Mouse (Mus musculus): Measurements from ENCODE around the gene Mink1.
"Not testable (repeated sequence)": the region's sequence is repeated elsewhere in the genome, so short reads cannot be mapped to it uniquely, and the experiment has no call there.

Gene Mink1

GRCm38 (mm10) chr11:70557545-70557944 lies 5.1 kb upstream of the Mink1 start:
- no peak for DNase-seq (ENCODE audit: low read depth, low spot score)

GRCm38 (mm10) chr11:70561937-70562286 lies 769 bp upstream of the Mink1 start:
- DNase-seq (ENCODE audit: low read depth, low spot score): no peak

GRCm38 (mm10) chr11:70562995-70563469 lies 351 bp downstream of the Mink1 start:
- DNase-seq (ENCODE audit: low read depth, low spot score): no peak

GRCm38 (mm10) chr11:70563470-70564275 lies 992 bp downstream of the Mink1 start:
- peak; percentile 45 for DNase-seq (ENCODE audit: low read depth, low spot score)

GRCm38 (mm10) chr11:70564276-70564873 lies 1.7 kb downstream of the Mink1 start:
- no peak for DNase-seq (ENCODE audit: low read depth, low spot score)

GRCm38 (mm10) chr11:70566586-70566985 lies 3.9 kb downstream of the Mink1 start:
- no peak for DNase-seq (ENCODE audit: low read depth, low spot score)

GRCm38 (mm10) chr11:70570614-70571013 lies 7.9 kb downstream of the Mink1 start:
- DNase-seq (ENCODE audit: low read depth, low spot score): not testable (repeated sequence)

- peak; percentile 74 for DNase-seq (ENCODE audit: low read depth, low spot score)
Measured at GRCm38 (mm10) chr11:70571641-70572040, 9.0 kb downstream of the Mink1 start.

- DNase-seq (ENCODE audit: low read depth, low spot score): no peak
Measured at GRCm38 (mm10) chr11:70572348-70572902, 9.7 kb downstream of the Mink1 start.

GRCm38 (mm10) chr11:70573872-70574271 lies 11.2 kb downstream of the Mink1 start:
- peak; percentile 66 for DNase-seq (ENCODE audit: low read depth, low spot score)

- DNase-seq (ENCODE audit: low read depth, low spot score): no peak
Measured at GRCm38 (mm10) chr11:70577201-70577600, 14.5 kb downstream of the Mink1 start.

GRCm38 (mm10) chr11:70578962-70579361 lies 16.3 kb downstream of the Mink1 start:
- DNase-seq (ENCODE audit: low read depth, low spot score): no peak

GRCm38 (mm10) chr11:70579710-70580357 lies 17.2 kb downstream of the Mink1 start:
- no peak for DNase-seq (ENCODE audit: low read depth, low spot score)

GRCm38 (mm10) chr11:70580358-70580720 lies 17.7 kb downstream of the Mink1 start:
- DNase-seq (ENCODE audit: low read depth, low spot score): peak; percentile 66

- no peak for DNase-seq (ENCODE audit: low read depth, low spot score)
Measured at GRCm38 (mm10) chr11:70580921-70581320, 18.2 kb downstream of the Mink1 start.

- DNase-seq (ENCODE audit: low read depth, low spot score): no peak
Measured at GRCm38 (mm10) chr11:70582196-70582595, 19.5 kb downstream of the Mink1 start.

- peak; percentile 44 for DNase-seq (ENCODE audit: low read depth, low spot score)
Measured at GRCm38 (mm10) chr11:70583022-70583714, 20.5 kb downstream of the Mink1 start.

GRCm38 (mm10) chr11:70583775-70584174 lies 21.1 kb downstream of the Mink1 start:
- DNase-seq (ENCODE audit: low read depth, low spot score): no peak

GRCm38 (mm10) chr11:70585457-70585856 lies 22.8 kb downstream of the Mink1 start:
- DNase-seq (ENCODE audit: low read depth, low spot score): peak; percentile 68

- peak; percentile 61 for DNase-seq (ENCODE audit: low read depth, low spot score)
Measured at GRCm38 (mm10) chr11:70586261-70586660, 23.6 kb downstream of the Mink1 start.

GRCm38 (mm10) chr11:70586954-70587353 lies 24.3 kb downstream of the Mink1 start:
- no peak for DNase-seq (ENCODE audit: low read depth, low spot score)

- DNase-seq (ENCODE audit: low read depth, low spot score): no peak
Measured at GRCm38 (mm10) chr11:70591733-70592132, 29.1 kb downstream of the Mink1 start.
